ENCODE assay signal across 27 mouse cellular contexts in the genomic region with DNA sequence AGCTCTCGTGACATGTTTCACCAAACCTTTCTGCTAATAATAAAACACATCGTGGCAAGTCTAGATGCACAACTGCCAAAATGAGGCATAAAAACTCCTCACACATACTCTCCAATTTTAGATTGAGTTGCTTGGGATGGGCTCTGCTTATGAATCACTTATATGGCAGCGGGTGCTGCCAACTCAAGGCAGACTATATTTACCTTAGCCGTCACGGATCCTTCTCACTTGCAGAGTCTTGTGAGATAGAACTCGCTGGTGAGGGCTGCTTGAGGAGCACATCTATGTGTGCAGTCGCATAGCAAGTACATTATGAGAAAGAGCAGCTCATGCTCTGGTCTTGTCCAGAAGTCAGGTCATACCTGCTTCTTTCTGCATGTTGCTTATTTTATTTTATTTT. TPM values are rescaled to one million over a fixed set of nuclear protein-coding genes. Genes with fewer than 3 reads are reported as not detected.
DNase-seq lines count a peak whose midpoint lies in the region; ATAC-seq lines count a peak whose summit lies in the region.
"Had no signal": no experiment of that assay in that cellular context is flagged by ENCODE, and none has a peak within 500 bp of the region (broad histone marks: within the 10 kb centered on the region; RNA-seq: fewer than 3 reads in every experiment).

No protein-coding gene starts in this region.

- H3K27me3 ChIP-seq in forebrain, embryonic 13.5 days = no peaks in the 10 kb centered on the region
- H3K27me3 ChIP-seq in forebrain, embryonic 12.5 days = no peaks in the 10 kb centered on the region
- H3K27me3 ChIP-seq in neural tube, embryonic 15.5 days (replicated peaks) = no peaks in the 10 kb centered on the region
- H3K27me3 ChIP-seq: heart, embryonic 15.5 days; neural tube, embryonic 13.5 days had no signal

- no peaks in the 10 kb centered on the region for H3K4me1 ChIP-seq in forebrain, embryonic 13.5 days
- no peaks in the 10 kb centered on the region for H3K4me1 ChIP-seq in forebrain, embryonic 12.5 days
- no peaks in the 10 kb centered on the region for H3K4me1 ChIP-seq in neural tube, embryonic 15.5 days
- H3K4me1 ChIP-seq: embryonic facial prominence, embryonic 10.5 days; heart, embryonic 15.5 days; neural tube, embryonic 13.5 days had no signal

- no peaks in the 10 kb centered on the region for H3K9me3 ChIP-seq in forebrain, embryonic 13.5 days (replicated peaks)
- H3K9me3 ChIP-seq in forebrain, embryonic 12.5 days = no peaks in the 10 kb centered on the region
- H3K9me3 ChIP-seq in neural tube, embryonic 15.5 days (replicated peaks) = no peaks in the 10 kb centered on the region
- H3K9me3 ChIP-seq: embryonic facial prominence, embryonic 10.5 days; heart, embryonic 15.5 days; neural tube, embryonic 13.5 days had no signal

- no peak overlapping the region for H3K4me2 ChIP-seq in forebrain, embryonic 13.5 days
- no peak overlapping the region for H3K4me2 ChIP-seq in forebrain, embryonic 12.5 days
- H3K4me2 ChIP-seq in neural tube, embryonic 15.5 days = no peak overlapping the region
- H3K4me2 ChIP-seq: heart, embryonic 15.5 days; neural tube, embryonic 13.5 days had no signal

- H3K36me3 ChIP-seq in forebrain, embryonic 13.5 days (ENCODE audit: poor library complexity, severe bottlenecking) = no peaks in the 10 kb centered on the region
- H3K36me3 ChIP-seq in forebrain, embryonic 12.5 days (replicated peaks) = no peaks in the 10 kb centered on the region
- no peaks in the 10 kb centered on the region for H3K36me3 ChIP-seq in neural tube, embryonic 15.5 days
- H3K36me3 ChIP-seq: embryonic facial prominence, embryonic 10.5 days; heart, embryonic 15.5 days; neural tube, embryonic 13.5 days had no signal

- ATAC-seq in forebrain, embryonic 13.5 days = peak; percentile 24; the same call in 1 of the 2 replicates
- ATAC-seq in forebrain, embryonic 12.5 days (ENCODE audit: low FRiP score) = no peak
- ATAC-seq in frontal cortex, adult (ENCODE audit: low TSS enrichment) = peak; percentile 100
- no peak for ATAC-seq in neural tube, embryonic 15.5 days (ENCODE audit: low FRiP score)
- ATAC-seq: Patski had no signal

- no peak overlapping the region for H3K27ac ChIP-seq in forebrain, embryonic 13.5 days
- no peak overlapping the region for H3K27ac ChIP-seq in forebrain, embryonic 12.5 days
- H3K27ac ChIP-seq in neural tube, embryonic 15.5 days (replicated peaks) = no peak overlapping the region
- H3K27ac ChIP-seq: embryonic facial prominence, embryonic 10.5 days; heart, adult 2 months; heart, embryonic 15.5 days; kidney, postnatal 0 days; layer of hippocampus, adult 2 months; neural tube, embryonic 13.5 days had no signal

- no peak overlapping the region for H3K4me3 ChIP-seq in forebrain, embryonic 13.5 days
- H3K4me3 ChIP-seq in forebrain, embryonic 12.5 days (replicated peaks) = no peak overlapping the region
- H3K4me3 ChIP-seq in neural tube, embryonic 15.5 days (replicated peaks) = no peak overlapping the region
- H3K4me3 ChIP-seq: embryonic facial prominence, embryonic 10.5 days; heart, adult 2 months; heart, embryonic 15.5 days; layer of hippocampus, adult 2 months; neural tube, embryonic 13.5 days had no signal

- no peak overlapping the region for H3K9ac ChIP-seq in forebrain, embryonic 13.5 days
- no peak overlapping the region for H3K9ac ChIP-seq in forebrain, embryonic 12.5 days
- H3K9ac ChIP-seq in neural tube, embryonic 15.5 days (replicated peaks) = no peak overlapping the region
- H3K9ac ChIP-seq: heart, embryonic 15.5 days; neural tube, embryonic 13.5 days had no signal

- DNase-seq in left cerebral cortex, adult 9 months (ENCODE audit: low spot score in 2 of 2) = peak; percentile 64 to 73
- DNase-seq in right cerebral cortex, postnatal 14 days = peak; percentile 15
- DNase-seq in kidney, postnatal 4 days = no peak
- DNase-seq in adrenal gland, postnatal 36 days = no peak
- DNase-seq: adrenal gland, postnatal 10 days; cerebellum, adult 18-20 months; gastrocnemius, postnatal 14 days; heart, adult 2 months; kidney, adult 18-20 months; liver; lung, postnatal 10 days; midbrain, embryonic 14.5 days; thymus, adult 18-20 months had no signal

- 85% methylated on average over 7 of the region's 7 CpGs for WGBS in forebrain, embryonic 13.5 days
- WGBS in forebrain, embryonic 12.5 days = 84% methylated on average over 7 of the region's 7 CpGs
- 89% methylated on average over 7 of the region's 7 CpGs for WGBS in neural tube, embryonic 15.5 days

RNA-seq across cellular contexts. Expression of a gene that starts 49.2 kb away (rescaled TPM):
- polyA plus RNA-seq in forebrain, embryonic 13.5 days (2015; fragmentation: Nextera tagmentation; extraction: Ambion mirVana) = 3.3 and 3.9 TPM in 2 replicates
- polyA plus RNA-seq in forebrain, embryonic 12.5 days (2016; fragmentation: Nextera tagmentation; extraction: Ambion mirVana) = 2.4 and 2.8 TPM in 2 replicates
- 0.17 and 0.27 TPM in 2 replicates for polyA plus RNA-seq in neural tube, embryonic 15.5 days (2015; fragmentation: Nextera tagmentation; extraction: Ambion mirVana)
- not detected for total RNA-seq in adrenal gland, postnatal 36 days (2021)
- total RNA-seq: adrenal gland, postnatal 10 days; common myeloid progenitor, adult 5-6 weeks; heart, adult 2 months; hematopoietic stem cell, adult 5-6 weeks; megakaryocyte, adult 5-6 weeks had no signal
- polyA plus RNA-seq: heart, adult 2 months; kidney, postnatal 0 days; liver, embryonic 16.5 days; Patski had no signal

Comparison
In these comparisons a context has a peak if more than half of its experiments do, and no peak if none do; other contexts are left out.
1. ATAC-seq: peak in forebrain, embryonic 13.5 days (single experiment) and frontal cortex, adult (single experiment); none in forebrain, embryonic 12.5 days (single experiment) and neural tube, embryonic 15.5 days (single experiment).
2. DNase-seq: peak in left cerebral cortex, adult 9 months (2 of 2) and right cerebral cortex, postnatal 14 days (single experiment); none in kidney, postnatal 4 days (0 of 2) and adrenal gland, postnatal 36 days (0 of 2).